19 mouse cellular contexts compared by ENCODE assay signal in the genomic region with DNA sequence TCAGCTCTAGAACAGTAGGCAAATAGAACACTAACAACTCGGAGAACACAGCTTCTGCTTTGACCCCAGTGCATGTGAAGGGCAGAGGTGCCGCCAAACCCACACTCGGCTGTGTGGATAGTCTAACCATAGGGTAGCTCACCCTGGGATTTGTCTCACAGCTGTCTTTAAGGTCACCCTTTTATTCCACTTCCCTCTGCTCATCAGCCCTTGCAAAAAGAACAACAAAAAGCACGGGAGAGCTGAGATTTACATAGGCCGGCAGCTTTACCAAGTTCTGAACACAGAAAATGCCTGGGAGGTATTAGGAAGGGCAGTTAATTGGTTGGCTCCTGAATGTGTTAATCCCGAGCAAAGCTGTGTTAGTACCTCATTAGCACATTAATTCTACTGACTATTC. TPM values are rescaled to one million over a fixed set of nuclear protein-coding genes. Genes with fewer than 3 reads are reported as not detected.
A peak's percentile ranks its signal among the peaks of the same experiment; 100 is the strongest.
DNase-seq lines count a peak whose midpoint lies in the region; ATAC-seq and TF ChIP-seq lines count a peak whose summit lies in the region.
"Had no signal": no experiment of that assay in that cellular context is flagged by ENCODE, and none has a peak within 500 bp of the region (broad histone marks: within the 10 kb centered on the region; RNA-seq: fewer than 3 reads in every experiment).

No protein-coding gene starts in this region.

- DNase-seq in heart, adult 11 months, result peak; percentile 85
- DNase-seq in heart, postnatal 25 days (ENCODE audit: low spot score), result no peak
- no peak for DNase-seq in layer of hippocampus, postnatal 36 days
- no peak for DNase-seq in left cerebral cortex, adult 2 months (ENCODE audit: extremely low spot score in 1 of 2, low spot score in 2 of 2)
- DNase-seq: adrenal gland, postnatal 25 days; cerebellum, adult 2 months; gastrocnemius, postnatal 10 days; layer of hippocampus, adult 9-11 months; liver, embryonic 13.5 days; lung, embryonic 14.5 days; lung, postnatal 4 days; thymus, postnatal 14 days had no signal

- H3K4me1 ChIP-seq in ES-Bruce4 (ENCODE audit: control insufficient read depth, insufficient read depth, low read length), result peaks cover 4% of the 10 kb centered on the region
- H3K4me1 ChIP-seq in forebrain, embryonic 12.5 days, result peaks cover 55% of the 10 kb centered on the region
- peaks cover 42% of the 10 kb centered on the region for H3K4me1 ChIP-seq in midbrain, embryonic 12.5 days

- H3K4me3 ChIP-seq in ES-Bruce4 (ENCODE audit: low read depth, low read length), result no peak overlapping the region
- H3K4me3 ChIP-seq in forebrain, embryonic 12.5 days (replicated peaks), result no peak overlapping the region
- H3K4me3 ChIP-seq in midbrain, embryonic 12.5 days, result no peak overlapping the region
- H3K4me3 ChIP-seq in left cerebral cortex, adult 2 months, result no peak overlapping the region
- H3K4me3 ChIP-seq: hindbrain, embryonic 13.5 days; intestine, embryonic 15.5 days; limb, embryonic 12.5 days; liver, embryonic 13.5 days had no signal

- H3K36me3 ChIP-seq in ES-Bruce4 (ENCODE audit: control insufficient read depth, insufficient read depth, low read length, poor library complexity, severe bottlenecking), result no peaks in the 10 kb centered on the region
- H3K36me3 ChIP-seq in forebrain, embryonic 12.5 days (replicated peaks), result no peaks in the 10 kb centered on the region
- no peaks in the 10 kb centered on the region for H3K36me3 ChIP-seq in midbrain, embryonic 12.5 days
- H3K36me3 ChIP-seq: hindbrain, embryonic 13.5 days; intestine, embryonic 15.5 days; limb, embryonic 12.5 days; liver, embryonic 13.5 days had no signal

- WGBS in forebrain, embryonic 12.5 days, result 4% methylated on average over 6 of the region's 6 CpGs
- 7% methylated on average over 6 of the region's 6 CpGs for WGBS in midbrain, embryonic 12.5 days

- 0 out of 2 replicates have a peak overlapping the region, but pooled peaks have one; percentile 0 for H3K4me2 ChIP-seq in forebrain, embryonic 12.5 days
- H3K4me2 ChIP-seq in midbrain, embryonic 12.5 days (replicated peaks), result no peak overlapping the region
- H3K4me2 ChIP-seq: hindbrain, embryonic 13.5 days; intestine, embryonic 15.5 days; limb, embryonic 12.5 days; liver, embryonic 13.5 days; lung, embryonic 14.5 days had no signal

- TF ChIP-seq POLR2A in ES-Bruce4 (IDR thresholded peaks at IDR 0.05; ENCODE audit: insufficient read depth, low read length), result no peak

- peak; percentile 81 for TF ChIP-seq EP300 in ES-Bruce4 (IDR thresholded peaks at IDR 0.05; ENCODE audit: insufficient read depth, low read depth, low read length)

- intact Hi-C loops in heart, postnatal 25 days (cut with DNase I), result no loop called here
- intact Hi-C loops in left cerebral cortex, adult 2 months (cut with DNase I), result no loop called here

- TF ChIP-seq CTCF in ES-Bruce4 (IDR thresholded peaks at IDR 0.05; ENCODE audit: low read depth, low read length), result no peak
- TF ChIP-seq CTCF in left cerebral cortex, adult 2 months (IDR thresholded peaks at IDR 0.05), result no peak

- ATAC-seq in forebrain, embryonic 12.5 days (ENCODE audit: low FRiP score), result peak; percentile 62; the same call in 1 of the 2 replicates
- ATAC-seq in midbrain, embryonic 12.5 days (ENCODE audit: low FRiP score, low read depth), result peak; percentile 66
- no peak for ATAC-seq in CD4-positive, CD25-positive, alpha-beta regulatory T cell, adult 4 months
- ATAC-seq: intestine, embryonic 15.5 days had no signal

- no peaks in the 10 kb centered on the region for H3K9me3 ChIP-seq in ES-Bruce4 (replicated peaks; ENCODE audit: control insufficient read depth, insufficient read depth, low read length, poor library complexity, severe bottlenecking)
- H3K9me3 ChIP-seq in forebrain, embryonic 12.5 days, result no peaks in the 10 kb centered on the region
- H3K9me3 ChIP-seq in midbrain, embryonic 12.5 days, result no peaks in the 10 kb centered on the region
- H3K9me3 ChIP-seq: hindbrain, embryonic 13.5 days; intestine, embryonic 15.5 days; limb, embryonic 12.5 days; liver, embryonic 13.5 days had no signal

- H3K27me3 ChIP-seq in ES-Bruce4 (ENCODE audit: control insufficient read depth, insufficient read depth, low read length, poor library complexity, severe bottlenecking), result 0 out of 2 replicates have a peak, but pooled peaks cover 2% of the 10 kb centered on the region
- H3K27me3 ChIP-seq in forebrain, embryonic 12.5 days, result peaks cover 37% of the 10 kb centered on the region
- peaks cover 32% of the 10 kb centered on the region for H3K27me3 ChIP-seq in midbrain, embryonic 12.5 days
- H3K27me3 ChIP-seq: intestine, embryonic 15.5 days; limb, embryonic 12.5 days had no signal

- no peak overlapping the region for H3K9ac ChIP-seq in ES-Bruce4 (ENCODE audit: low read depth, poor library complexity, severe bottlenecking)
- no peak overlapping the region for H3K9ac ChIP-seq in forebrain, embryonic 12.5 days
- H3K9ac ChIP-seq in midbrain, embryonic 12.5 days (replicated peaks), result no peak overlapping the region
- H3K9ac ChIP-seq: hindbrain, embryonic 13.5 days; intestine, embryonic 15.5 days; limb, embryonic 12.5 days; liver, embryonic 13.5 days; lung, embryonic 14.5 days had no signal

- H3K27ac ChIP-seq in ES-Bruce4 (ENCODE audit: insufficient read depth, low read length), result peak overlapping the region; percentile 26
- peak overlapping the region; percentile 67 for H3K27ac ChIP-seq in forebrain, embryonic 12.5 days
- peak overlapping the region; percentile 64 for H3K27ac ChIP-seq in midbrain, embryonic 12.5 days (replicated peaks)
- H3K27ac ChIP-seq in left cerebral cortex, adult 2 months, result no peak overlapping the region
- H3K27ac ChIP-seq: hindbrain, embryonic 13.5 days; intestine, embryonic 15.5 days; limb, embryonic 12.5 days; liver, embryonic 13.5 days had no signal

RNA-seq across cellular contexts. Expression of a gene that starts 12.1 kb away (rescaled TPM):
- 10 to 100 TPM; 12.7 to 16.5 TPM for total RNA-seq in heart, postnatal 25 days (2021)
- 5.9 and 7.7 TPM in 2 replicates for polyA plus RNA-seq in ES-Bruce4 (2011; ENCODE audit: insufficient read depth, insufficient read length, low read depth, missing spikeins)
- 15.2 and 19.2 TPM in 2 replicates for polyA plus RNA-seq in forebrain, embryonic 12.5 days (2016; fragmentation: Nextera tagmentation; extraction: Ambion mirVana)
- 12.8 and 14.6 TPM in 2 replicates for polyA plus RNA-seq in midbrain, embryonic 12.5 days (2016; fragmentation: Nextera tagmentation; extraction: Ambion mirVana)
- total RNA-seq in layer of hippocampus, postnatal 36 days (2021), result 10 to 100 TPM; 26.5 to 30.6 TPM
- total RNA-seq in left cerebral cortex, adult 2 months (2021), result 10 to 100 TPM; 60.4 to 75.1 TPM
- 10 to 100 TPM in 1 of 2 experiments, 1 to 10 TPM in 1; 4.9 to 12.6 TPM for polyA plus RNA-seq in CD4-positive, CD25-positive, alpha-beta regulatory T cell, adult 4 months (2017; shearing (Covaris generic))

RNA-seq across cellular contexts. Expression of a gene that starts 35.1 kb away (rescaled TPM):
- 1 to 10 TPM; 5.9 to 6.4 TPM for total RNA-seq in heart, postnatal 25 days (2021)
- polyA plus RNA-seq in ES-Bruce4 (2011; ENCODE audit: insufficient read depth, insufficient read length, low read depth, missing spikeins), result 0.65 and 1.1 TPM in 2 replicates
- polyA plus RNA-seq in forebrain, embryonic 12.5 days (2016; fragmentation: Nextera tagmentation; extraction: Ambion mirVana), result 0.85 and 1.3 TPM in 2 replicates
- polyA plus RNA-seq in midbrain, embryonic 12.5 days (2016; fragmentation: Nextera tagmentation; extraction: Ambion mirVana), result 0.46 and 0.54 TPM in 2 replicates
- total RNA-seq in layer of hippocampus, postnatal 36 days (2021), result 1 to 10 TPM; 1.4 to 2.5 TPM
- total RNA-seq in left cerebral cortex, adult 2 months (2021), result 1 to 10 TPM; 2.1 to 3.1 TPM
- polyA plus RNA-seq in CD4-positive, CD25-positive, alpha-beta regulatory T cell, adult 4 months (2017; shearing (Covaris generic)), result 10 to 100 TPM; 17.9 to 26.0 TPM

RNA-seq across cellular contexts. Expression of a gene that starts 47.0 kb away (rescaled TPM):
- 10 to 100 TPM; 25.2 to 26.5 TPM for total RNA-seq in heart, postnatal 25 days (2021)
- polyA plus RNA-seq in ES-Bruce4 (2011; ENCODE audit: insufficient read depth, insufficient read length, low read depth, missing spikeins), result 32.8 and 44.4 TPM in 2 replicates
- polyA plus RNA-seq in forebrain, embryonic 12.5 days (2016; fragmentation: Nextera tagmentation; extraction: Ambion mirVana), result 113 and 124 TPM in 2 replicates
- 122 and 127 TPM in 2 replicates for polyA plus RNA-seq in midbrain, embryonic 12.5 days (2016; fragmentation: Nextera tagmentation; extraction: Ambion mirVana)
- 100 to 1,000 TPM; 120 to 122 TPM for total RNA-seq in layer of hippocampus, postnatal 36 days (2021)
- 100 to 1,000 TPM; 114 to 120 TPM for total RNA-seq in left cerebral cortex, adult 2 months (2021)
- polyA plus RNA-seq in CD4-positive, CD25-positive, alpha-beta regulatory T cell, adult 4 months (2017; shearing (Covaris generic)), result 10 to 100 TPM; 50.0 to 58.4 TPM
